Mouse (Mus musculus) ES-Bruce4 (cell line): ENCODE data around the gene Cetn4.

Experiments used
- CTCF ChIP-seq: IDR thresholded peaks from one replicate; pipeline ENCODE4 v1.8.1; 2011; ENCODE audit warnings: low read depth, low read length
- POLR2A ChIP-seq: IDR thresholded peaks from one replicate; pipeline ENCODE4 v1.8.1; 2011; ENCODE audit warnings: low read length; ENCODE audit not compliant: insufficient read depth

DNA sequence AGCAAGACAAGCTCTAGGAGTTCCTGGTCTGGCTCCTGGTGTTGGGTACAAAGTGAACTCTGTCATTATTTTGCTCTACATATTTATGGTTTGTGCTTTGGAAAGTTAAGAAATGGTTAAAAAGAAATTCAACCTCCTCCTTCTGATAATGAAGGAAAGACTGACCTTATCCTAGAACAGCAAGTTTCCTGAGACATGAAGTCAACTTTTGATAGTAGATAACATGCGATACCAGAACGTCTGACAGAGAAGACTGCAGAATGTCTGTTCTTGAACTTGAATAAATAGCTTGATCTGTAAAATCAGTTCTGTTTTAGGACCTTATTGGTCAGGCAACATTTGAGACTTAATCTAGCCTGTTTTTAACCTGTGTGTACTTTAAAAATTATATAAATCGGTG lies 14.1 kb upstream of the Cetn4 start:
- TF ChIP-seq POLR2A (no peak), CTCF (no peak)
